Mouse (Mus musculus) limb, embryonic 14.5 days (tissue): ENCODE data around the gene Nkain2. TPM values are rescaled to one million over a fixed set of nuclear protein-coding genes. Genes with fewer than 3 reads are reported as not detected.
"Not testable (repeated sequence)": the region's sequence is repeated elsewhere in the genome, so short reads cannot be mapped to it uniquely, and the experiment has no call there.

Experiments used
- ATAC-seq: fragments of 200-750 bp; cut with Nextera tagmentation; 2 replicates; pipeline ENCODE4 v1.8.0; 2017; ENCODE audit warnings: low read depth, moderate number of reproducible peaks, moderate TSS enrichment; ENCODE audit not compliant: low FRiP score
- DNase-seq: peaks from one replicate; pipeline ENCODE4 v3.0.0-alpha.2; 2015; ENCODE audit warnings: low spot score
- H3K27ac ChIP-seq: fragments of 300-500 bp; sonication (generic); replicated peaks from 2 replicates; pipeline ENCODE4 v1.5.1; 2014; ENCODE audit warnings: low read depth, mild to moderate bottlenecking, low read length, moderate library complexity, mixed read lengths
- H3K27me3 ChIP-seq: fragments of 300-500 bp; sonication (generic); 2 replicates; pipeline ENCODE4 v1.6.1; 2014; ENCODE audit warnings: low read length, mixed read lengths; ENCODE audit not compliant: control insufficient read depth, insufficient read depth
- H3K36me3 ChIP-seq: fragments of 300-500 bp; sonication (generic); 2 replicates; pipeline ENCODE4 v1.6.1; 2014; ENCODE audit warnings: mild to moderate bottlenecking, low read length, moderate library complexity, mixed read lengths; ENCODE audit not compliant: control insufficient read depth, insufficient read depth
- H3K4me1 ChIP-seq: fragments of 300-500 bp; sonication (generic); 2 replicates; pipeline ENCODE4 v1.6.1; 2014; ENCODE audit warnings: antibody characterized with exemption, low read length, mixed read lengths; ENCODE audit not compliant: control insufficient read depth, insufficient read depth
- H3K4me2 ChIP-seq: fragments of 300-500 bp; sonication (generic); replicated peaks from 2 replicates; pipeline ENCODE4 v1.6.1; 2014; ENCODE audit warnings: low read depth, mild to moderate bottlenecking, low read length, moderate library complexity; ENCODE audit not compliant: severe bottlenecking
- H3K4me3 ChIP-seq: fragments of 300-500 bp; sonication (generic); replicated peaks from 2 replicates; pipeline ENCODE4 v1.5.1; 2014; ENCODE audit warnings: low read length
- H3K9ac ChIP-seq: fragments of 300-500 bp; sonication (generic); 2 replicates; pipeline ENCODE4 v1.6.1; 2014; ENCODE audit warnings: mild to moderate bottlenecking, low read depth, low read length, moderate library complexity; ENCODE audit not compliant: severe bottlenecking
- H3K9me3 ChIP-seq: fragments of 300-500 bp; sonication (generic); 2 replicates; pipeline ENCODE4 v1.6.1; 2016; ENCODE audit warnings: low read length; ENCODE audit not compliant: control insufficient read depth
- POLR2A ChIP-seq: fragments of 200-500 bp; IDR thresholded peaks from 2 replicates; pipeline ENCODE4 v1.8.0; 2012; ENCODE audit warnings: inconsistent platforms, mild to moderate bottlenecking, moderate library complexity, borderline replicate concordance; ENCODE audit not compliant: insufficient read depth, insufficient read length; ENCODE audit errors: extremely low read depth
- WGBS: fragments of 180-500 bp; shearing (Covaris S2); extraction: QIAGEN DNeasy Blood & Tissue Kit; methylation state at CpG from one replicate; pipeline ENCODE4 v1.1.7; 2014; 5-methylcytosine and 5-hydroxymethylcytosine counted together
- polyA plus RNA-seq, 2 experiments: library from polyadenylated mRNA; depleted of rRNA in 1 of 2; stranded (reverse) in 1 of 2; unstranded in 1 of 2; fragments of >200 nt; fragmentation: Nextera tagmentation in 1 of 2; extraction: Ambion mirVana in 1 of 2; gene quantifications; 2 replicates each; pipeline versions ENCODE4 v1.2.1 to v1.2.3; 2012 to 2014

The Nkain2 gene
- polyA plus RNA-seq, 2 experiments, result 0.43 to 0.55 TPM

DNA sequence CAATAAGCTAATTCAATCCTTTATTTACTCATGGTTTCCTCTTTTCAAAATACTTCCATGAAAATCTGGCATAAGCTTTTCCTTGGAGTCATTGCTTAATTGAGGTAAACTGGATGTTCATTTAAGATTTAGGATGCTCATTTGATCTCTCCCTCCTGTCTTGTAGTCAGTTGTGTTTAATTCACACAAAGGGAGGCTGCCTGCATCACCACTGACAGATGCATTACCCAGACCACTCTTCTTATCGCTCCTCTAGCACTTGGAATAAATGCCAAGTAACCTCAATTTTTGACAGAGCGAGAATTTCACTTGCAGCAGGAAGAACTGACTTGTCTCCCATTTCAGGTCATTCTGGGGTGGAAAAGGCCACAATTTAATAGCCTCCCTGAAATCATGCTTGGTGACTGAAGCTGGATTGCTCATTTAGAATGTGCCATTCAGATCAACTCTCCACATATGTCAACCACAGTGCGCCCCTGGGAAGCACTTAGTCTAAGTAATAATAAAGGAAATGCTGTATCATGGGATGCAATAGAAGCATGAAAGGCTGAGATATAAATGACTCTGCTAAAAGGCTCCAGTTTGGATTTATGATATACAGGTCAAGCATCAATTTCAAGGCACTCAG is 107.4 kb downstream of the Nkain2 start:
- H3K4me2 ChIP-seq, result no peak overlapping the region
- 79% methylated on average over 3 of the region's 3 CpGs for WGBS
- no peaks in the 10 kb centered on the region for H3K9me3 ChIP-seq
- H3K4me1 ChIP-seq, result no peaks in the 10 kb centered on the region
- H3K36me3 ChIP-seq, result no peaks in the 10 kb centered on the region
- DNase-seq (no peak), ATAC-seq (no peak)
- no peak overlapping the region for H3K4me3 ChIP-seq
- no peaks in the 10 kb centered on the region for H3K27me3 ChIP-seq
- TF ChIP-seq POLR2A, result no peak
- H3K9ac ChIP-seq, result no peak overlapping the region
- H3K27ac ChIP-seq, result no peak overlapping the region

DNA sequence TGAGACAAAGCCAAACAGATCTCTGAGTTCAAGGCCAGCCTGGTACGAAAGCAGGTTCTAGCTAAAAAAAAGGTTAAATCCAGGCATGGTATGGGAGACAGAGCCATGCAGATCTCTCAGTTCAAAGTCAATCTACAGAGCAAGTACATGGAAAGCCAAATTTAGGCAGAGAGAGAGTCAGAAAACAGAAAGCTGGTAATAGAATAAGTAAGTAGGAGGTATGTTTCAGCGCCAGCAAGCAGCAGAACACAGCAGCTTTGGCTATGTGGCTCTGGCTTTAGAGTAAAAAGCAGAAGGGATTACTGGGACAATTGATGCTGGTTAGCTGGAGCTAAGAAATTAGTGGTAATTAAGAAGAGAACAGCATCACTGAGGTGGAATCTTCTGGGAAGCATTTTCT is 151.3 kb downstream of the Nkain2 start:
- ATAC-seq (no peak), DNase-seq (no peak)
- H3K9ac ChIP-seq, result no peak overlapping the region
- no peak overlapping the region for H3K27ac ChIP-seq
- H3K4me1 ChIP-seq, result no peaks in the 10 kb centered on the region
- no peaks in the 10 kb centered on the region for H3K27me3 ChIP-seq
- no peak overlapping the region for H3K4me3 ChIP-seq
- H3K4me2 ChIP-seq, result no peak overlapping the region
- 89% methylated on average over 2 of the region's 2 CpGs for WGBS
- no peaks in the 10 kb centered on the region for H3K9me3 ChIP-seq
- no peak for TF ChIP-seq POLR2A
- no peaks in the 10 kb centered on the region for H3K36me3 ChIP-seq

DNA sequence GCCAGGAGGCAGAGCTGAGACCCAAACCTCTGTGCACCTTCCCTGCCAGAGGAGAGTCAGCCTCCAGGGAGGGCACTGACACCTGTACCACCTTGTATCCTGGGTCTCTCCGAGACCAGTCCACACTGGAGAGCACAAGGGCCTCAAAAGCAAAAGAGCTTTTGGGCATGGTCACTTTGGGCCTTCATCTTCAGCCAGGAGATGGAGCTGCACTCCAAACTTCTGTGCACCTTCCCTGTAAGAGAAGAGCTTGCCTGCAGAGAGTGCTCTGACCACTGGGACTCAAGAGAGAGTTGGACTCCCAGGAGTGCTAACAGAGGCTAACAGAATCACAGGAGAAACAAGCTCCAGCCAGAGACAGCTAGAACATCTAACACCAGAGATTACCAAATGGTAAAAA is 183.7 kb downstream of the Nkain2 start:
- 72% methylated on average over 1 of the region's 1 CpGs for WGBS
- H3K27me3 ChIP-seq, H3K4me1 ChIP-seq, H3K4me3 ChIP-seq, H3K4me2 ChIP-seq, ATAC-seq, DNase-seq, H3K27ac ChIP-seq, H3K9ac ChIP-seq, H3K36me3 ChIP-seq, H3K9me3 ChIP-seq: not testable (repeated sequence)

- no peak overlapping the region for H3K4me3 ChIP-seq
- no peaks in the 10 kb centered on the region for H3K36me3 ChIP-seq
- H3K27me3 ChIP-seq, result no peaks in the 10 kb centered on the region
- H3K9ac ChIP-seq, result no peak overlapping the region
- no peaks in the 10 kb centered on the region for H3K9me3 ChIP-seq
- TF ChIP-seq POLR2A, result no peak
- 78% methylated on average over 2 of the region's 2 CpGs for WGBS
- no peak overlapping the region for H3K4me2 ChIP-seq
- no peaks in the 10 kb centered on the region for H3K4me1 ChIP-seq
- ATAC-seq (no peak), DNase-seq (no peak)
- no peak overlapping the region for H3K27ac ChIP-seq
Observed at GRCm38 (mm10) chr10:32696661-32697060, 193.6 kb downstream of the Nkain2 start.

- TF ChIP-seq POLR2A, result no peak
- no peaks in the 10 kb centered on the region for H3K36me3 ChIP-seq
- H3K9me3 ChIP-seq, result no peaks in the 10 kb centered on the region
- H3K27ac ChIP-seq, result no peak overlapping the region
- no peak overlapping the region for H3K4me2 ChIP-seq
- no peak overlapping the region for H3K4me3 ChIP-seq
- no peaks in the 10 kb centered on the region for H3K4me1 ChIP-seq
- no peaks in the 10 kb centered on the region for H3K27me3 ChIP-seq
- ATAC-seq (no peak), DNase-seq (no peak)
- no peak overlapping the region for H3K9ac ChIP-seq
Observed at GRCm38 (mm10) chr10:32684548-32684947, 205.7 kb downstream of the Nkain2 start.

GRCm38 (mm10) chr10:32640256-32640655 is 250.0 kb downstream of the Nkain2 start:
- Histone ChIP-seq H3K4me1 (no peaks in the 10 kb centered on the region), H3K9ac (no peak overlapping the region), H3K9me3 (no peaks in the 10 kb centered on the region), H3K4me3 (no peak overlapping the region), H3K4me2 (no peak overlapping the region), H3K36me3 (no peaks in the 10 kb centered on the region), H3K27ac (no peak overlapping the region), H3K27me3 (no peaks in the 10 kb centered on the region)
- WGBS, result 70% methylated on average over 3 of the region's 3 CpGs
- no peak for ATAC-seq
- no peak for TF ChIP-seq POLR2A
- DNase-seq, result no peak
